Mouse (Mus musculus) layer of hippocampus, adult 18-20 months (tissue): Measurements from ENCODE around the gene Zfp746. TPM values are rescaled to one million over a fixed set of nuclear protein-coding genes. Genes with fewer than 3 reads are reported as not detected.
"Not testable (repeated sequence)": the region's sequence is repeated elsewhere in the genome, so short reads cannot be mapped to it uniquely, and the experiment has no call there.

Experiments used
- DNase-seq, 2 experiments: peaks; one replicate each; pipeline ENCODE4 v3.0.0; 2022; ENCODE audit warnings: low spot score in 2 of 2
- long read RNA-seq: library from polyadenylated mRNA; stranded (forward); transcript quantifications from one replicate; pipeline ENCODE4 v2.0.0, GENCODE M21; 2021
- total RNA-seq, 2 experiments: library from RNA; stranded (reverse); gene quantifications; 2 replicates each; pipeline ENCODE4 v1.2.3; 2021

The Zfp746 gene
- total RNA-seq: 10 to 100 TPM; 31.4 to 32.2 TPM
- long read RNA-seq, transcript Zfp746-201 (7 exons, 3,651 nt): major isoform, 17 of 92 reads
- long read RNA-seq, transcript Zfp746-203 (7 exons, 3,648 nt): minor isoform, 13 of 92 reads
- long read RNA-seq, partial matches to known transcripts: 0 of 92 reads
- long read RNA-seq, other reads (novel, unspliced or antisense): 61 of 92 reads

GRCm38 (mm10) chr6:48086471-48086878 is at the start of gene Zfp746:
Zfp746 (minus strand) TSS chr6:48086593.
- DNase-seq: peak; percentile 89 to 95

- DNase-seq: not testable (repeated sequence)
These were observed 34.7 kb upstream of the Zfp746 start for GRCm38 (mm10) chr6:48121092-48121491.

- peak in 1 of 2 experiments; percentile 5 for DNase-seq
These were observed 29.6 kb upstream of the Zfp746 start for GRCm38 (mm10) chr6:48116036-48116435.

GRCm38 (mm10) chr6:48086957-48087715 is 743 bp upstream of the Zfp746 start:
- DNase-seq: no peak

GRCm38 (mm10) chr6:48085521-48086404 is 630 bp downstream of the Zfp746 start:
- peak; percentile 25 to 58 for DNase-seq

GRCm38 (mm10) chr6:48083733-48084191 is 2.6 kb downstream of the Zfp746 start:
- no peak for DNase-seq

- DNase-seq: no peak
These were observed 4.4 kb downstream of the Zfp746 start for GRCm38 (mm10) chr6:48081952-48082351.

- DNase-seq: no peak
These were observed 5.4 kb downstream of the Zfp746 start for GRCm38 (mm10) chr6:48081021-48081420.

- no peak for DNase-seq
These were observed 13.1 kb downstream of the Zfp746 start for GRCm38 (mm10) chr6:48073316-48073715.

GRCm38 (mm10) chr6:48067492-48067891 is 18.9 kb downstream of the Zfp746 start:
- no peak for DNase-seq

GRCm38 (mm10) chr6:48065587-48066075 is 20.8 kb downstream of the Zfp746 start:
- no peak for DNase-seq

- no peak for DNase-seq
These were observed 21.9 kb downstream of the Zfp746 start for GRCm38 (mm10) chr6:48064451-48064850.

- no peak for DNase-seq
These were observed 22.5 kb downstream of the Zfp746 start for GRCm38 (mm10) chr6:48063940-48064339.

GRCm38 (mm10) chr6:48060895-48061294 is 25.5 kb downstream of the Zfp746 start:
- DNase-seq: no peak

- no peak for DNase-seq
These were observed 26.0 kb downstream of the Zfp746 start for GRCm38 (mm10) chr6:48060421-48060820.

GRCm38 (mm10) chr6:48052136-48052535 is 34.3 kb downstream of the Zfp746 start:
- DNase-seq: no peak

- no peak for DNase-seq
These were observed 34.7 kb downstream of the Zfp746 start for GRCm38 (mm10) chr6:48051666-48052065.

GRCm38 (mm10) chr6:48049273-48050065 is 36.9 kb downstream of the Zfp746 start:
- DNase-seq: no peak

GRCm38 (mm10) chr6:48048426-48049272 is 37.7 kb downstream of the Zfp746 start, which contains the start of gene Zfp777:
Zfp777 (minus strand) TSS chr6:48048911.
- DNase-seq: peak; percentile 62 to 82
